Mouse (Mus musculus) limb, embryonic 10.5 days (tissue): ENCODE data around the gene Mbd3. TPM values are rescaled to one million over a fixed set of nuclear protein-coding genes. Genes with fewer than 3 reads are reported as not detected.

ENCODE experiments used
- DNase-seq: peaks from one replicate; pipeline ENCODE4 v3.0.0-alpha.2; 2017; ENCODE audit warnings: low spot score
- H3K27ac ChIP-seq: fragments of 300-500 bp; sonication (generic); 2 replicates; pipeline ENCODE4 v1.5.1; 2016; ENCODE audit warnings: mild to moderate bottlenecking
- H3K27me3 ChIP-seq: fragments of 300-500 bp; sonication (generic); 2 replicates; pipeline ENCODE4 v1.6.1; 2016; ENCODE audit warnings: low read depth, mild to moderate bottlenecking; ENCODE audit not compliant: poor library complexity, severe bottlenecking
- H3K36me3 ChIP-seq: fragments of 300-500 bp; sonication (generic); 2 replicates; pipeline ENCODE4 v1.6.1; 2016; ENCODE audit warnings: mild to moderate bottlenecking, moderate library complexity
- H3K4me1 ChIP-seq: fragments of 300-500 bp; sonication (generic); 2 replicates; pipeline ENCODE4 v1.6.1; 2016
- H3K4me3 ChIP-seq: fragments of 300-500 bp; sonication (generic); 2 replicates; pipeline ENCODE4 v1.5.1; 2016; ENCODE audit warnings: mild to moderate bottlenecking, moderate library complexity
- H3K9me3 ChIP-seq: fragments of 300-500 bp; sonication (generic); replicated peaks from 2 replicates; pipeline ENCODE4 v1.6.1; 2016; ENCODE audit warnings: mild to moderate bottlenecking
- WGBS: fragments of 180-500 bp; shearing (Covaris S2); methylation state at CpG from one replicate; pipeline ENCODE4 v1.1.7; 2016; 5-methylcytosine and 5-hydroxymethylcytosine counted together
- polyA plus RNA-seq: library from polyadenylated mRNA; unstranded; fragments of >200 nt; fragmentation: Nextera tagmentation; extraction: Ambion mirVana; gene quantifications from 2 replicates; pipeline ENCODE4 v1.2.1, GENCODE M21; 2016

The Mbd3 gene
- polyA plus RNA-seq, 1 experiment from 2014 or later = 469 TPM

- Histone ChIP-seq H3K9me3 (no peaks in the 10 kb centered on the region), H3K4me1 (peaks cover 49% of the 10 kb centered on the region), H3K27ac (peak overlapping the region; percentile 93), H3K36me3 (peaks cover 63% of the 10 kb centered on the region), H3K4me3 (peak overlapping the region; percentile 94), H3K27me3 (no peaks in the 10 kb centered on the region)
- 1% methylated on average over 34 of the region's 34 CpGs for WGBS
- DNase-seq = peak; percentile 71
Observed at GRCm38 (mm10) chr10:80385811-80386734, 13.3 kb downstream of the Mbd3 start.

- H3K9me3 ChIP-seq = no peaks in the 10 kb centered on the region
- DNase-seq = no peak
- peaks cover 62% of the 10 kb centered on the region for H3K36me3 ChIP-seq
- H3K27me3 ChIP-seq = no peaks in the 10 kb centered on the region
- H3K27ac ChIP-seq = peak overlapping the region; percentile 93
- H3K4me1 ChIP-seq = peaks cover 49% of the 10 kb centered on the region
- H3K4me3 ChIP-seq = peak overlapping the region; percentile 94
- WGBS = 44% methylated on average over 7 of the region's 7 CpGs
Observed at GRCm38 (mm10) chr10:80385310-80385709, 14.0 kb downstream of the Mbd3 start.

- DNase-seq = no peak
- Histone ChIP-seq H3K27ac (peak overlapping the region; percentile 93), H3K4me1 (peaks cover 49% of the 10 kb centered on the region), H3K4me3 (peak overlapping the region; percentile 94), H3K9me3 (no peaks in the 10 kb centered on the region), H3K27me3 (no peaks in the 10 kb centered on the region), H3K36me3 (peaks cover 61% of the 10 kb centered on the region)
- 86% methylated on average over 7 of the region's 7 CpGs for WGBS
Observed at GRCm38 (mm10) chr10:80384709-80385108, 14.6 kb downstream of the Mbd3 start.

- 89% methylated on average over 4 of the region's 4 CpGs for WGBS
- H3K36me3 ChIP-seq = peaks cover 63% of the 10 kb centered on the region
- H3K4me1 ChIP-seq = peaks cover 49% of the 10 kb centered on the region
- H3K27ac ChIP-seq = 0 out of 2 replicates have a peak overlapping the region, but pooled peaks have one; percentile 26
- no peak for DNase-seq
- no peaks in the 10 kb centered on the region for H3K27me3 ChIP-seq
- no peaks in the 10 kb centered on the region for H3K9me3 ChIP-seq
- peak overlapping the region; percentile 94 for H3K4me3 ChIP-seq
Observed at GRCm38 (mm10) chr10:80384115-80384639, 15.2 kb downstream of the Mbd3 start.

GRCm38 (mm10) chr10:80383431-80383830 is 15.9 kb downstream of the Mbd3 start:
- Histone ChIP-seq H3K36me3 (peaks cover 63% of the 10 kb centered on the region), H3K4me1 (peaks cover 42% of the 10 kb centered on the region), H3K9me3 (no peaks in the 10 kb centered on the region), H3K27me3 (no peaks in the 10 kb centered on the region), H3K4me3 (peak overlapping the region; percentile 94; the same call in 1 of the 2 replicates), H3K27ac (0 out of 2 replicates have a peak overlapping the region, but pooled peaks have one; percentile 26)
- WGBS = 69% methylated on average over 4 of the region's 4 CpGs
- no peak for DNase-seq

- Histone ChIP-seq H3K36me3 (peaks cover 63% of the 10 kb centered on the region), H3K4me1 (peaks cover 35% of the 10 kb centered on the region), H3K27me3 (no peaks in the 10 kb centered on the region), H3K27ac (no peak overlapping the region), H3K4me3 (no peak overlapping the region), H3K9me3 (no peaks in the 10 kb centered on the region)
- DNase-seq = no peak
- WGBS = 93% methylated on average over 7 of the region's 7 CpGs
Observed at GRCm38 (mm10) chr10:80382641-80383365, 16.5 kb downstream of the Mbd3 start.

- WGBS = 54% methylated on average over 10 of the region's 10 CpGs
- DNase-seq = no peak
- no peaks in the 10 kb centered on the region for H3K9me3 ChIP-seq
- H3K27me3 ChIP-seq = peaks cover 3% of the 10 kb centered on the region
- H3K27ac ChIP-seq = no peak overlapping the region
- no peak overlapping the region for H3K4me3 ChIP-seq
- peaks cover 34% of the 10 kb centered on the region for H3K36me3 ChIP-seq
- peaks cover under 1% of the 10 kb centered on the region; the same call in 1 of the 2 replicates for H3K4me1 ChIP-seq
Observed at GRCm38 (mm10) chr10:80377716-80378115, 21.6 kb downstream of the Mbd3 start.

- peak; percentile 96 for DNase-seq
- 3% methylated on average over 7 of the region's 7 CpGs for WGBS
- peaks cover 16% of the 10 kb centered on the region for H3K4me1 ChIP-seq
- H3K36me3 ChIP-seq = peaks cover 18% of the 10 kb centered on the region
- H3K9me3 ChIP-seq = no peaks in the 10 kb centered on the region
- no peak overlapping the region for H3K27ac ChIP-seq
- H3K4me3 ChIP-seq = no peak overlapping the region
- H3K27me3 ChIP-seq = peaks cover 10% of the 10 kb centered on the region
Observed at GRCm38 (mm10) chr10:80376160-80376559, 23.2 kb downstream of the Mbd3 start.

- Histone ChIP-seq H3K36me3 (no peaks in the 10 kb centered on the region), H3K4me1 (peaks cover 18% of the 10 kb centered on the region), H3K4me3 (no peak overlapping the region), H3K9me3 (no peaks in the 10 kb centered on the region), H3K27me3 (peaks cover 10% of the 10 kb centered on the region), H3K27ac (no peak overlapping the region)
- WGBS = 19% methylated on average over 6 of the region's 6 CpGs
- DNase-seq = peak; percentile 75
Observed at GRCm38 (mm10) chr10:80374063-80374462, 25.3 kb downstream of the Mbd3 start.

- no peaks in the 10 kb centered on the region for H3K36me3 ChIP-seq
- DNase-seq = no peak
- peaks cover 21% of the 10 kb centered on the region for H3K4me1 ChIP-seq
- peaks cover 18% of the 10 kb centered on the region for H3K27me3 ChIP-seq
- H3K27ac ChIP-seq = no peak overlapping the region
- H3K9me3 ChIP-seq = 0 out of 2 replicates have a peak, but pooled peaks cover 2% of the 10 kb centered on the region
- H3K4me3 ChIP-seq = no peak overlapping the region
- WGBS = 84% methylated on average over 6 of the region's 6 CpGs
Observed at GRCm38 (mm10) chr10:80372706-80373105, 26.6 kb downstream of the Mbd3 start.

GRCm38 (mm10) chr10:80371983-80372382 is 27.4 kb downstream of the Mbd3 start:
- H3K27ac ChIP-seq = 0 out of 2 replicates have a peak overlapping the region, but pooled peaks have one; percentile 63
- H3K4me3 ChIP-seq = peak overlapping the region; percentile 44
- no peak for DNase-seq
- whole genome bisulfite sequencing = 54% methylated on average over 9 of the region's 9 CpGs
- H3K9me3 ChIP-seq = 0 out of 2 replicates have a peak, but pooled peaks cover 2% of the 10 kb centered on the region
- no peaks in the 10 kb centered on the region for H3K36me3 ChIP-seq
- H3K27me3 ChIP-seq = peaks cover 24% of the 10 kb centered on the region
- H3K4me1 ChIP-seq = peaks cover 28% of the 10 kb centered on the region

- 0 out of 2 replicates have a peak, but pooled peaks cover 2% of the 10 kb centered on the region for H3K9me3 ChIP-seq
- peaks cover 29% of the 10 kb centered on the region for H3K27me3 ChIP-seq
- H3K4me3 ChIP-seq = peak overlapping the region; percentile 44
- DNase-seq = peak; percentile 71
- WGBS = 2% methylated on average over 12 of the region's 12 CpGs
- H3K36me3 ChIP-seq = no peaks in the 10 kb centered on the region
- H3K27ac ChIP-seq = peak overlapping the region; percentile 63
- H3K4me1 ChIP-seq = peaks cover 30% of the 10 kb centered on the region
Observed at GRCm38 (mm10) chr10:80371411-80371966, 27.9 kb downstream of the Mbd3 start.
